Mouse (Mus musculus) megakaryocyte-erythroid progenitor cell, adult 5-6 weeks (primary cell): ENCODE data around the gene Dnaja4. TPM values are rescaled to one million over a fixed set of nuclear protein-coding genes. Genes with fewer than 3 reads are reported as not detected.

Source experiments
- ATAC-seq: replicated peaks from 2 replicates; pipeline ENCODE4 v1.8.0; 2016; ENCODE audit warnings: mild to moderate bottlenecking, inconsistent platforms; ENCODE audit not compliant: severe bottlenecking, poor library complexity, low FRiP score, low TSS enrichment
- total RNA-seq, 2 experiments: library from RNA; stranded (forward) in 1 of 2; stranded (reverse) in 1 of 2; fragments of 200-1000, 215-1000 nt in 1 of 2; fragments of >200 nt in 1 of 2; fragmentation: Nextera tagmentation in 1 of 2; gene quantifications; 2 replicates each; pipeline ENCODE4 v1.2.3; 2014 to 2017

The Dnaja4 gene
- total RNA-seq, 2 experiments from 2014 or later: 6.1 to 9.2 TPM

- ATAC-seq: no peak
Observed at GRCm38 (mm10) chr9:54743891-54744290, 45.2 kb downstream of the Dnaja4 start.

- ATAC-seq: no peak
Observed at GRCm38 (mm10) chr9:54745740-54746370, 47.2 kb downstream of the Dnaja4 start.

- no peak for ATAC-seq
Observed at GRCm38 (mm10) chr9:54750215-54750981, 51.7 kb downstream of the Dnaja4 start.

- no peak for ATAC-seq
Observed at GRCm38 (mm10) chr9:54751684-54752083, 53.0 kb downstream of the Dnaja4 start.

- ATAC-seq: no peak
Observed at GRCm38 (mm10) chr9:54752201-54752943, 53.7 kb downstream of the Dnaja4 start.

- ATAC-seq: no peak
Observed at GRCm38 (mm10) chr9:54752944-54753295, 54.2 kb downstream of the Dnaja4 start.

- ATAC-seq: no peak
Observed at GRCm38 (mm10) chr9:54759592-54759991, 60.9 kb downstream of the Dnaja4 start.

- ATAC-seq: no peak
Observed at GRCm38 (mm10) chr9:54764091-54764490, 65.4 kb downstream of the Dnaja4 start.

GRCm38 (mm10) chr9:54764561-54765217 lies 66.0 kb downstream of the Dnaja4 start, which contains the start of gene Crabp1:
Crabp1 (plus strand) TSS chr9:54764748.
- no peak for ATAC-seq

- ATAC-seq: no peak
Observed at GRCm38 (mm10) chr9:54765336-54766085, 66.8 kb downstream of the Dnaja4 start.

Other genes starting within 250 kb of the Dnaja4 start
- gene Dmxl2, start 197.2 kb upstream of the Dnaja4 start, total RNA-seq (2014; fragmentation: Nextera tagmentation): 0.26 and 4.0 TPM in 2 replicates
- 0.91 and 2.6 TPM in 2 replicates for gene Dmxl2, start 197.2 kb upstream of the Dnaja4 start, total RNA-seq (2017)
- not detected in 2 replicates for gene Sh2d7, start 159.9 kb upstream of the Dnaja4 start, total RNA-seq (2014; fragmentation: Nextera tagmentation)
- not detected in 2 replicates for gene Sh2d7, start 159.9 kb upstream of the Dnaja4 start, total RNA-seq (2017)
- not detected in 2 replicates for gene Cib2, start 138.7 kb upstream of the Dnaja4 start, total RNA-seq (2014; fragmentation: Nextera tagmentation)
- gene Cib2, start 138.7 kb upstream of the Dnaja4 start, total RNA-seq (2017): not detected in 2 replicates
- 135 and 146 TPM in 2 replicates for gene Idh3a, start 112.5 kb upstream of the Dnaja4 start, total RNA-seq (2014; fragmentation: Nextera tagmentation)
- 105 and 155 TPM in 2 replicates for gene Idh3a, start 112.5 kb upstream of the Dnaja4 start, total RNA-seq (2017)
- 0.12 TPM in 1 of 2 replicates, not detected in the other for gene Acsbg1, start 37.0 kb upstream of the Dnaja4 start, total RNA-seq (2014; fragmentation: Nextera tagmentation)
- gene Acsbg1, start 37.0 kb upstream of the Dnaja4 start, total RNA-seq (2017): not detected in 2 replicates
- gene Wdr61, start 35.6 kb downstream of the Dnaja4 start, total RNA-seq (2014; fragmentation: Nextera tagmentation): 94.9 and 125 TPM in 2 replicates
- gene Wdr61, start 35.6 kb downstream of the Dnaja4 start, total RNA-seq (2017): 123 and 136 TPM in 2 replicates
- not detected in 2 replicates for gene Crabp1, start 65.9 kb downstream of the Dnaja4 start, total RNA-seq (2014; fragmentation: Nextera tagmentation)
- gene Crabp1, start 65.9 kb downstream of the Dnaja4 start, total RNA-seq (2017): not detected in 2 replicates
- 36.6 and 46.6 TPM in 2 replicates for gene Ireb2, start 164.9 kb downstream of the Dnaja4 start, total RNA-seq (2014; fragmentation: Nextera tagmentation)
- gene Ireb2, start 164.9 kb downstream of the Dnaja4 start, total RNA-seq (2017): 17.2 and 41.5 TPM in 2 replicates
- gene Hykk, start 218.4 kb downstream of the Dnaja4 start, total RNA-seq (2014; fragmentation: Nextera tagmentation): not detected in 2 replicates
- gene Hykk, start 218.4 kb downstream of the Dnaja4 start, total RNA-seq (2017): not detected in 2 replicates